ENCODE assay signal across 9 mouse cellular contexts in the genomic region with DNA sequence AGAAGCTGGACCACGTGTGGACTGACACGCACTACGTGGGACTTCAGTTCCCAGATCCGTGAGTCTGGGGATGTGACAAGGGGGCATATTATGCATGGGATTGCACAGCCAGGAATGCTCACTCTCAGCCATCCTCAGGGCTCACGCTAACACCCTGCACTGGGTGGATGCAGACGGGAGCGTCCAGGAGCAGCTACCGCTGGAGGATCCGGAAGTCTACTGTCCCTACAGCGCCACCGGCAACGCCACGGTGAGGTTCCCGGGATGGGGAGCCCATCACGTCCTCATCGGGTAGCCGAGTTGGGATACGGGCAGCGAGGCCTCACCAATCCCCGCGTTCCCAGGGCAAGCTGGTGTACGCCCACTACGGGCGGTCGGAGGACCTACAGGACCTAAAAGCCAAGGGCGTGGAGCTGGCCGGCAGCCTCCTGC. TPM values are rescaled to one million over a fixed set of nuclear protein-coding genes. Genes with fewer than 3 reads are reported as not detected.
DNase-seq lines count a peak whose midpoint lies in the region; ATAC-seq and TF ChIP-seq lines count a peak whose summit lies in the region.
"Had no signal": no experiment of that assay in that cellular context is flagged by ENCODE, and none has a peak within 500 bp of the region (broad histone marks: within the 10 kb centered on the region; RNA-seq: fewer than 3 reads in every experiment).

No protein-coding gene starts in this region.

- no peak for TF ChIP-seq EP300 in ES-Bruce4 (IDR thresholded peaks at IDR 0.05; ENCODE audit: insufficient read depth, low read depth, low read length)

- peak; percentile 86; the same call in 1 of the 2 replicates for ATAC-seq in cerebellum, adult (ENCODE audit: insufficient number of reproducible peaks, low FRiP score, low TSS enrichment)
- no peak for ATAC-seq in forebrain, embryonic 15.5 days (replicated peaks)
- no peak for ATAC-seq in hindbrain, embryonic 14.5 days (ENCODE audit: low FRiP score)

- WGBS in forebrain, embryonic 15.5 days, result 10% methylated on average over 27 of the region's 27 CpGs
- WGBS in hindbrain, embryonic 14.5 days, result 9% methylated on average over 27 of the region's 27 CpGs

- no peaks in the 10 kb centered on the region for H3K4me1 ChIP-seq in ES-Bruce4 (ENCODE audit: control insufficient read depth, insufficient read depth, low read length)
- peaks cover 6% of the 10 kb centered on the region for H3K4me1 ChIP-seq in forebrain, embryonic 15.5 days
- H3K4me1 ChIP-seq in hindbrain, embryonic 14.5 days (replicated peaks; ENCODE audit: control insufficient read depth, insufficient read depth, low read length), result no peaks in the 10 kb centered on the region

- H3K4me2 ChIP-seq in forebrain, embryonic 15.5 days (replicated peaks), result peak overlapping the region; percentile 46
- H3K4me2 ChIP-seq in hindbrain, embryonic 14.5 days (replicated peaks), result peak overlapping the region; percentile 45

- H3K27me3 ChIP-seq in ES-Bruce4 (ENCODE audit: control insufficient read depth, insufficient read depth, low read length, poor library complexity, severe bottlenecking), result no peaks in the 10 kb centered on the region
- H3K27me3 ChIP-seq in forebrain, embryonic 15.5 days, result no peaks in the 10 kb centered on the region
- no peaks in the 10 kb centered on the region for H3K27me3 ChIP-seq in hindbrain, embryonic 14.5 days (ENCODE audit: control insufficient read depth, insufficient read depth, low read length)

- peak; percentile 35 for TF ChIP-seq CTCF in ES-Bruce4 (IDR thresholded peaks at IDR 0.05; ENCODE audit: low read depth, low read length)

- H3K4me3 ChIP-seq in ES-Bruce4 (ENCODE audit: low read depth, low read length), result peak overlapping the region; percentile 32
- peak overlapping the region; percentile 27 for H3K4me3 ChIP-seq in forebrain, embryonic 15.5 days
- H3K4me3 ChIP-seq in hindbrain, embryonic 14.5 days (replicated peaks; ENCODE audit: low read length), result peak overlapping the region; percentile 17; the same call in 1 of the 2 replicates

- H3K36me3 ChIP-seq in ES-Bruce4 (ENCODE audit: control insufficient read depth, insufficient read depth, low read length, poor library complexity, severe bottlenecking), result no peaks in the 10 kb centered on the region
- H3K36me3 ChIP-seq in forebrain, embryonic 15.5 days, result no peaks in the 10 kb centered on the region
- no peaks in the 10 kb centered on the region for H3K36me3 ChIP-seq in hindbrain, embryonic 14.5 days (replicated peaks; ENCODE audit: control insufficient read depth, insufficient read depth)

- DNase-seq in hindbrain, embryonic 14.5 days (ENCODE audit: low spot score), result no peak
- DNase-seq in left cerebral cortex, postnatal 14 days (ENCODE audit: low spot score in 2 of 2), result peak; percentile 36 to 56
- peak; percentile 53 for DNase-seq in lung, postnatal 36 days
- DNase-seq in right cerebral cortex, postnatal 4 days, result peak; percentile 49
- DNase-seq in T-cell, adult 2 months (ENCODE audit: low spot score), result no peak

- no peaks in the 10 kb centered on the region for H3K9me3 ChIP-seq in ES-Bruce4 (replicated peaks; ENCODE audit: control insufficient read depth, insufficient read depth, low read length, poor library complexity, severe bottlenecking)
- H3K9me3 ChIP-seq in forebrain, embryonic 15.5 days, result no peaks in the 10 kb centered on the region
- H3K9me3 ChIP-seq in hindbrain, embryonic 14.5 days (ENCODE audit: control insufficient read depth, low read length), result no peaks in the 10 kb centered on the region

- no peak overlapping the region for H3K27ac ChIP-seq in ES-Bruce4 (ENCODE audit: insufficient read depth, low read length)
- no peak overlapping the region for H3K27ac ChIP-seq in forebrain, embryonic 15.5 days (replicated peaks)
- no peak overlapping the region for H3K27ac ChIP-seq in hindbrain, embryonic 14.5 days

- no peak for TF ChIP-seq POLR2A in ES-Bruce4 (IDR thresholded peaks at IDR 0.05; ENCODE audit: insufficient read depth, low read length)

- intact Hi-C loops in left cerebral cortex, postnatal 14 days (cut with DNase I), result no loop called here

- no peak overlapping the region for H3K9ac ChIP-seq in ES-Bruce4 (ENCODE audit: low read depth, poor library complexity, severe bottlenecking)
- H3K9ac ChIP-seq in forebrain, embryonic 15.5 days (replicated peaks), result peak overlapping the region; percentile 30; the same call in 1 of the 2 replicates
- H3K9ac ChIP-seq in hindbrain, embryonic 14.5 days, result peak overlapping the region; percentile 46

RNA-seq across cellular contexts. Expression of gene Tfr2, which starts 4.8 kb away (rescaled TPM):
- polyA plus RNA-seq in ES-Bruce4 (2011; ENCODE audit: insufficient read depth, insufficient read length, low read depth, missing spikeins), result 2.3 and 5.4 TPM in 2 replicates
- polyA plus RNA-seq in forebrain, embryonic 15.5 days (2015; fragmentation: Nextera tagmentation; extraction: Ambion mirVana), result 2.2 and 3.2 TPM in 2 replicates
- 5.3 and 5.6 TPM in 2 replicates for polyA plus RNA-seq in hindbrain, embryonic 14.5 days (2014; fragmentation: Nextera tagmentation; extraction: Ambion mirVana)
- total RNA-seq in left cerebral cortex, postnatal 14 days (2021), result 10 to 100 TPM; 12.8 to 14.2 TPM

RNA-seq across cellular contexts. Expression of gene Actl6b, which starts 21.2 kb away (rescaled TPM):
- polyA plus RNA-seq in ES-Bruce4 (2011; ENCODE audit: insufficient read depth, insufficient read length, low read depth, missing spikeins), result not detected in 2 replicates
- 250 and 259 TPM in 2 replicates for polyA plus RNA-seq in forebrain, embryonic 15.5 days (2015; fragmentation: Nextera tagmentation; extraction: Ambion mirVana)
- 195 and 204 TPM in 2 replicates for polyA plus RNA-seq in hindbrain, embryonic 14.5 days (2014; fragmentation: Nextera tagmentation; extraction: Ambion mirVana)
- total RNA-seq in left cerebral cortex, postnatal 14 days (2021), result 100 to 1,000 TPM; 126 to 139 TPM
- total RNA-seq: hematopoietic stem cell, adult 5-6 weeks had no signal

RNA-seq across cellular contexts. Expression of gene Mospd3, which starts 26.4 kb away (rescaled TPM):
- polyA plus RNA-seq in ES-Bruce4 (2011; ENCODE audit: insufficient read depth, insufficient read length, low read depth, missing spikeins), result 20.3 and 22.4 TPM in 2 replicates
- 46.3 and 47.3 TPM in 2 replicates for polyA plus RNA-seq in forebrain, embryonic 15.5 days (2015; fragmentation: Nextera tagmentation; extraction: Ambion mirVana)
- polyA plus RNA-seq in hindbrain, embryonic 14.5 days (2014; fragmentation: Nextera tagmentation; extraction: Ambion mirVana), result 81.7 and 85.4 TPM in 2 replicates
- 10 to 100 TPM; 32.7 to 33.5 TPM for total RNA-seq in left cerebral cortex, postnatal 14 days (2021)

RNA-seq across cellular contexts. Expression of gene Pcolce, which starts 39.1 kb away (rescaled TPM):
- 49.2 and 60.6 TPM in 2 replicates for polyA plus RNA-seq in ES-Bruce4 (2011; ENCODE audit: insufficient read depth, insufficient read length, low read depth, missing spikeins)
- polyA plus RNA-seq in forebrain, embryonic 15.5 days (2015; fragmentation: Nextera tagmentation; extraction: Ambion mirVana), result 9.3 and 9.7 TPM in 2 replicates
- polyA plus RNA-seq in hindbrain, embryonic 14.5 days (2014; fragmentation: Nextera tagmentation; extraction: Ambion mirVana), result 23.9 and 28.5 TPM in 2 replicates
- 10 to 100 TPM; 12.9 to 14.6 TPM for total RNA-seq in left cerebral cortex, postnatal 14 days (2021)
- total RNA-seq: hematopoietic stem cell, adult 5-6 weeks had no signal

RNA-seq across cellular contexts. Expression of gene Gnb2, which starts 41.2 kb away (rescaled TPM):
- 208 and 237 TPM in 2 replicates for polyA plus RNA-seq in ES-Bruce4 (2011; ENCODE audit: insufficient read depth, insufficient read length, low read depth, missing spikeins)
- polyA plus RNA-seq in forebrain, embryonic 15.5 days (2015; fragmentation: Nextera tagmentation; extraction: Ambion mirVana), result 535 and 578 TPM in 2 replicates
- 593 and 621 TPM in 2 replicates for polyA plus RNA-seq in hindbrain, embryonic 14.5 days (2014; fragmentation: Nextera tagmentation; extraction: Ambion mirVana)
- total RNA-seq in left cerebral cortex, postnatal 14 days (2021), result 100 to 1,000 TPM; 777 to 806 TPM

Comparison
In these comparisons a context has a peak if more than half of its experiments do, and no peak if none do; other contexts are left out.
1. DNase-seq: peak in left cerebral cortex, postnatal 14 days (2 of 2), lung, postnatal 36 days (single experiment) and right cerebral cortex, postnatal 4 days (single experiment); none in hindbrain, embryonic 14.5 days (single experiment) and T-cell, adult 2 months (single experiment).
2. RNA of gene Actl6b, which starts 21.2 kb away (polyA plus RNA-seq): 250 to 259 TPM in forebrain, embryonic 15.5 days and 195 to 204 TPM in hindbrain, embryonic 14.5 days; not detected in ES-Bruce4; every median in the first group is over 100 times any median in the second.
3. Peak in every context shown above with its lines, with median percentiles within 50 percentile points of each other: H3K4me3 ChIP-seq.